Mouse (Mus musculus): ENCODE data around the gene Tha1. TPM values are rescaled to one million over a fixed set of nuclear protein-coding genes. Genes with fewer than 3 reads are reported as not detected.

The Tha1 gene
- polyA plus RNA-seq, 1 experiment from 2014 or later = 3.4 TPM

DNA sequence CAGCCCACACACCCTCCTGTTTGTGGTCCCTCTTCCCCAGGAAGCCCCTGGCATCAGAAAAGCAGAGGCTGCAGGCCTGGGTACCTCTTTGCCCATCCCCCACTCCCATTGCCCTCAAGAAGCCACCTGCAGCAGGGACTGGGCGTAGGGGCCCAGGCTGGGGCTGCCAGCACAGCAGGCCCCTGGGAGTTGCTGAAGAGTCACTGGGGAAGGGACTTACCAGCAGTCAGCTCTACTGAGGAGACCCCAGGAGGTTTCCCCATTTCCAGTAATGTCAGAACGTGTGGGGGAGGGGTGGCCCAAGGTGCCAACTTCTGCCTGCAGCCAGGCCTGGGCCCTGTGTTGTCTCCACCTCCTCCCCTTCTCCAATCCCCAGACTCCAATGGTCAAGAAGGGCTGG is 29.0 kb upstream of the Tha1 start:
- DNase-seq (ENCODE audit: low spot score) = no peak
- WGBS = 71% methylated on average over 2 of the region's 2 CpGs
- Histone ChIP-seq H3K9me3 (replicated peaks; ENCODE audit: control insufficient read depth, low read length) (no peaks in the 10 kb centered on the region), H3K4me1 (ENCODE audit: control insufficient read depth, insufficient read depth, low read length) (no peaks in the 10 kb centered on the region), H3K27me3 (replicated peaks; ENCODE audit: control insufficient read depth, insufficient read depth, low read length) (no peaks in the 10 kb centered on the region), H3K4me2 (ENCODE audit: low read length) (no peak overlapping the region), H3K27ac (ENCODE audit: low read depth, low read length) (no peak overlapping the region), H3K4me3 (ENCODE audit: low read depth, low read length) (no peak overlapping the region), H3K9ac (ENCODE audit: low read length) (no peak overlapping the region), H3K36me3 (ENCODE audit: control insufficient read depth, insufficient read depth, low read length) (no peaks in the 10 kb centered on the region)
- ATAC-seq = no peak

DNA sequence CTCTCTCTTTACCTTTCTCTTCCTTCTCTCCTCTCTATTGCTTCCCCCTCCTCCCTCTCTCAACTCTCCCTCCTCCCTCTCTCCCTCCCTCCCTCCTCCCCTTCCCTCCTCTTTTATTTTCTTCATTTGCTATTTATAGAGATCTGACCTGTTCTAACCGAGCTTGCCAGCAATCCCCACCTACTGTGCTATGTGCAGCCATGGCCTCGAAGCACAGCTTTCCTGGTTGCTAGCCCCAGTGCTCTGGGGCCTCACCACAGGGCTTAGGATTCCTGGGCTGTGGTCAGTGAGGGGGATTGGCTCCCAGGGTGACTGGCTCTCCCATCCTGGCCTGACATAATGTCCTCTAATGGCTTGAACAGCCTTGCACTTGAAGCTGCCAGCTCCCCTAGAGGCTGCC is 23.3 kb upstream of the Tha1 start:
- no peak overlapping the region for H3K9ac ChIP-seq (ENCODE audit: low read length)
- DNase-seq (ENCODE audit: low spot score) = no peak
- H3K9me3 ChIP-seq (replicated peaks; ENCODE audit: control insufficient read depth, low read length) = no peaks in the 10 kb centered on the region
- ATAC-seq = no peak
- H3K4me3 ChIP-seq (ENCODE audit: low read depth, low read length) = no peak overlapping the region
- peaks cover 19% of the 10 kb centered on the region for H3K27me3 ChIP-seq (replicated peaks; ENCODE audit: control insufficient read depth, insufficient read depth, low read length)
- 41% methylated on average over 2 of the region's 2 CpGs for WGBS
- no peak overlapping the region for H3K4me2 ChIP-seq (ENCODE audit: low read length)
- H3K4me1 ChIP-seq (ENCODE audit: control insufficient read depth, insufficient read depth, low read length) = no peaks in the 10 kb centered on the region
- no peaks in the 10 kb centered on the region for H3K36me3 ChIP-seq (ENCODE audit: control insufficient read depth, insufficient read depth, low read length)
- no peak overlapping the region for H3K27ac ChIP-seq (ENCODE audit: low read depth, low read length)

DNA sequence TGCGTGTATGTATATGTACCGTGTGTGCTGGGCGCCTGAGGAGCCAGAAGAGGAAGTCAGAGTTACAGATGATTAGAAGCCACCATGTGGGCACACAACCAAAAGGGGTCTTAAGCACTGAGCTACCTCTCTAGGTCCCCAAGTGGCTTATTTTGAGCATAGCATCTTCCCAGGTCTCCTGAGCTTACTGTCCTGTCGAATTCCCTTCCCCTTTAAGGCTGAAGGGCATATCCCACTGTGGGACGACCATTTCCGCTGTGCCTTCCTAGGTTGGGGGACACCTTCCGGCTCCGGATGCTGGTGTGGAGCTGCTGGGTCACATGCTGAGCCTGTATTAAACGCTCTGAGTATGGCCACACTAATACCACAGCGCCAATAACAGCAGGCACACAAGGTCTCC is 21.4 kb upstream of the Tha1 start:
- H3K4me1 ChIP-seq (ENCODE audit: control insufficient read depth, insufficient read depth, low read length) = peaks cover 15% of the 10 kb centered on the region
- H3K9ac ChIP-seq (ENCODE audit: low read length) = no peak overlapping the region
- no peak overlapping the region for H3K4me3 ChIP-seq (ENCODE audit: low read depth, low read length)
- H3K27ac ChIP-seq (ENCODE audit: low read depth, low read length) = no peak overlapping the region
- ATAC-seq (no peak), DNase-seq (ENCODE audit: low spot score) (no peak)
- H3K4me2 ChIP-seq (ENCODE audit: low read length) = no peak overlapping the region
- 67% methylated on average over 10 of the region's 10 CpGs for WGBS
- peaks cover 30% of the 10 kb centered on the region for H3K27me3 ChIP-seq (replicated peaks; ENCODE audit: control insufficient read depth, insufficient read depth, low read length)
- no peaks in the 10 kb centered on the region for H3K36me3 ChIP-seq (ENCODE audit: control insufficient read depth, insufficient read depth, low read length)
- no peaks in the 10 kb centered on the region for H3K9me3 ChIP-seq (replicated peaks; ENCODE audit: control insufficient read depth, low read length)

DNA sequence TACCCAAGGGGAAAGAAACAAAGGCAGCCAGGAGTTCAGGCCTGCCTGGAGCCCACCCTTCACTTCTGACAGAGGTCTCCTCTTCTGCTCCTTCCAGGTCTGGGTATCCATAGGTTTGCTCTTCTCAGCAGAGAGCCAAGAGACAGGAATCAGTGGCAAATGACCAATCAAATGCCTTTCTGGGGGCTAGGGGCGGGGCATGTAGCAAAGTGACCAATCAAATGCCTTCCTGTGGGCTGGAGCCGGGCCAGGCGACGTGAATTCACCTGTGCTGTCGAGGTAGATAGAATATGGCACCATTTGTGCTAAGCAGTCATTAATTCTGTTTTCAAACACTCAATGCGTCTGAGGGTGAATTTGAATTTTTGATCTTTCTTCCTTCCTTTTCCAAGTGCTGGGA is 18.9 kb upstream of the Tha1 start:
- no peak for ATAC-seq
- no peak overlapping the region for H3K4me2 ChIP-seq (ENCODE audit: low read length)
- peaks cover 29% of the 10 kb centered on the region for H3K4me1 ChIP-seq (ENCODE audit: control insufficient read depth, insufficient read depth, low read length)
- no peak overlapping the region for H3K4me3 ChIP-seq (ENCODE audit: low read depth, low read length)
- H3K36me3 ChIP-seq (ENCODE audit: control insufficient read depth, insufficient read depth, low read length) = no peaks in the 10 kb centered on the region
- WGBS = 62% methylated on average over 6 of the region's 6 CpGs
- DNase-seq (ENCODE audit: low spot score) = no peak
- H3K27me3 ChIP-seq (replicated peaks; ENCODE audit: control insufficient read depth, insufficient read depth, low read length) = peaks cover 49% of the 10 kb centered on the region
- H3K9me3 ChIP-seq (replicated peaks; ENCODE audit: control insufficient read depth, low read length) = no peaks in the 10 kb centered on the region
- H3K27ac ChIP-seq (ENCODE audit: low read depth, low read length) = no peak overlapping the region
- no peak overlapping the region for H3K9ac ChIP-seq (ENCODE audit: low read length)

DNA sequence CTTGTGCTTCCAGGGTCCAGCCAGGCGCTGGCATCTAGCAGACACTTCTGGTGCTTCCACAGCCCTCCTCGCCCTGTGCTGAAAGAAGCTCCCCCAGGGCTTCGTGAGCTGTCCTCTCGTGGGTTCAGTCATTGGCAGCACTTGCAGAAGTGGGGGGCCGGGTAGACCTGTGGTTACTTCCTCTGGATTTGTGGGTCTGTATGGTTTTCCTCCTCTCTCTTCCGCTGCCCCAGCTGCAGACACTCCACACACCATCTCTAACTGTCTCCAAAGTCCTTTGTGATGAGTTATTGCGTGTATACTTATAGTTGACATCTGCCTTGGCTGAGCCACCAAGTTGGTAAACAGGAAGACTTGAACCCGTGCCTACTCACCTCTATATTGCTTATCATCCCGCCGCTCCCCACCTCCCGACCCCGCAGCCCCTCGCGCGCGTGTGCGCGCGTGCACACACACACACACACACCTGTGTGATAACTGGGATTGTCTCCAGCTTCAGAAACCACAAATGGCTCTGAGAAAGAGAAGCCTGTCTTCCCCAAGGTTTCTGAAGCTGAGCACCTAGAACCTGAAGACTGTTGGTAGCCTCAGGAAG is 18.4 kb upstream of the Tha1 start:
- ATAC-seq (no peak), DNase-seq (ENCODE audit: low spot score) (no peak)
- no peak overlapping the region for H3K9ac ChIP-seq (ENCODE audit: low read length)
- H3K4me1 ChIP-seq (ENCODE audit: control insufficient read depth, insufficient read depth, low read length) = peaks cover 29% of the 10 kb centered on the region
- H3K9me3 ChIP-seq (replicated peaks; ENCODE audit: control insufficient read depth, low read length) = no peaks in the 10 kb centered on the region
- no peaks in the 10 kb centered on the region for H3K36me3 ChIP-seq (ENCODE audit: control insufficient read depth, insufficient read depth, low read length)
- no peak overlapping the region for H3K4me3 ChIP-seq (ENCODE audit: low read depth, low read length)
- no peak overlapping the region for H3K27ac ChIP-seq (ENCODE audit: low read depth, low read length)
- WGBS = 93% methylated on average over 19 of the region's 19 CpGs
- peaks cover 52% of the 10 kb centered on the region for H3K27me3 ChIP-seq (replicated peaks; ENCODE audit: control insufficient read depth, insufficient read depth, low read length)
- no peak overlapping the region for H3K4me2 ChIP-seq (ENCODE audit: low read length)

DNA sequence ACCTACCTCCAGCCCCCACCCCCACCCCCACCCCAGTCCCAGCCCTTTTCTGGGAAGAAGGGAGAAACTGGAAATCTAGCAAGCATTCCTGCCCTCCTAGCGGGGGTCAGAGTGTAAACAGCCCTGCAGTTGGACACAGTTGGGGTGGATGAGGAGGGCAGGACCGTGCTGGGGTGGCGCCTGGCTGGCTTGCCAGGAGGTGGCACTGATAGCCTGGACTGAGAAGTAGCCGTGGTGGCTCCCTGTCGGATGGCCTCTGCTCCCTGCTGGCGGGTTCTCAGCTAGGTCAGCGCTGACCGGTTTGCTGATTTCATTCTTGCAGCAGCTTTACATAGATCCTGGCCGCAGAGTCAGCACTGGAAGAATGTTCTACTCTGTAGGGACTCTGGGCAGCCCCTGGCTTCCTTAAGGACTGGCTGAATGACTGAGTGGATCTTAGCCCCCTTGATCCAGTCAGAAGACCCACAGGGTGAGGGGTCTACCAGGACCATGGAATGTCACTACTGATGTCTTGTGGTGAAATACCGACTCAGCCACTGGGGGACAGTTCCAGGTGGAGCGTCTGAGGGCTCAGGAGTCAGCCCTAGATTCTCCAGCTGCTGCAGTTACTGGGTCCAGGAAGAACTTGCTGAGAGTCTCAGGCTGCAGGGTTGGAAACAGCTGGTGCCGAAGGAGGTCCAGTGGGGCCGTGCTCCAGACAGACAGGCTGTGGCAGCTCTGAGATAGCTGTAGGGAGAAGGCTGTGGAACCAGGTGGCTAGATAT is 17.4 kb upstream of the Tha1 start:
- DNase-seq (ENCODE audit: low spot score) (no peak), ATAC-seq (no peak)
- Histone ChIP-seq H3K4me3 (ENCODE audit: low read depth, low read length) (no peak overlapping the region), H3K9me3 (replicated peaks; ENCODE audit: control insufficient read depth, low read length) (no peaks in the 10 kb centered on the region), H3K27me3 (replicated peaks; ENCODE audit: control insufficient read depth, insufficient read depth, low read length) (peaks cover 58% of the 10 kb centered on the region), H3K4me2 (ENCODE audit: low read length) (0 out of 2 replicates have a peak overlapping the region, but pooled peaks have one; percentile 47), H3K27ac (ENCODE audit: low read depth, low read length) (no peak overlapping the region), H3K9ac (ENCODE audit: low read length) (0 out of 2 replicates have a peak overlapping the region, but pooled peaks have one; percentile 17), H3K36me3 (ENCODE audit: control insufficient read depth, insufficient read depth, low read length) (no peaks in the 10 kb centered on the region), H3K4me1 (ENCODE audit: control insufficient read depth, insufficient read depth, low read length) (peaks cover 29% of the 10 kb centered on the region)
- 13% methylated on average over 13 of the region's 13 CpGs for WGBS

DNA sequence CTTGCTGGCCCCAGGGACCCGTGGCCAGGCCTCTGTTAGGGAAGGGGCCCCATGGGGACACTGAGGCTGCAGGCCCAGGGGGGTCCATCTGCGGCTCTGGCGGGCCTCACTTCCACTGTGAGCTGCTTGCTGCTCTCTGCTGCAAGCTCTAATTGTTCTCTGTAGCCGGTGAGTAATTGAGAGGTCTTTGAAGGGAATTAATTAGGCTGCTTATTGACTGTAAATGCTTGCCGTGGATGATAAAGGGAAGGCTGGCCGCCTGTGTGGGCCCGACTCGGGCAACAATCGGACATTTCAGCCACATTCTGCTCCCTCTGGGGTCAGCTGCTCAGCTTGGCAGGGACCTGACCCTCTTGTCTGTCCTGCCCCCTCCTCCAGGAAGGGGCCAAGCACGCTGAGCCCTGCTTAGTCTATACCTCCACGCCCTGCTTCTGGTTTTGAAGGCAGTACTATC is 16.6 kb upstream of the Tha1 start:
- Histone ChIP-seq H3K27ac (ENCODE audit: low read depth, low read length) (peak overlapping the region; percentile 49), H3K4me1 (ENCODE audit: control insufficient read depth, insufficient read depth, low read length) (peaks cover 29% of the 10 kb centered on the region), H3K4me3 (ENCODE audit: low read depth, low read length) (no peak overlapping the region), H3K9me3 (replicated peaks; ENCODE audit: control insufficient read depth, low read length) (no peaks in the 10 kb centered on the region), H3K9ac (ENCODE audit: low read length) (peak overlapping the region; percentile 32; the same call in 1 of the 2 replicates), H3K27me3 (replicated peaks; ENCODE audit: control insufficient read depth, insufficient read depth, low read length) (peaks cover 58% of the 10 kb centered on the region), H3K4me2 (ENCODE audit: low read length) (peak overlapping the region; percentile 47), H3K36me3 (ENCODE audit: control insufficient read depth, insufficient read depth, low read length) (no peaks in the 10 kb centered on the region)
- WGBS = 1% methylated on average over 11 of the region's 11 CpGs
- DNase-seq (ENCODE audit: low spot score) (peak; percentile 80), ATAC-seq (peak; percentile 77)

DNA sequence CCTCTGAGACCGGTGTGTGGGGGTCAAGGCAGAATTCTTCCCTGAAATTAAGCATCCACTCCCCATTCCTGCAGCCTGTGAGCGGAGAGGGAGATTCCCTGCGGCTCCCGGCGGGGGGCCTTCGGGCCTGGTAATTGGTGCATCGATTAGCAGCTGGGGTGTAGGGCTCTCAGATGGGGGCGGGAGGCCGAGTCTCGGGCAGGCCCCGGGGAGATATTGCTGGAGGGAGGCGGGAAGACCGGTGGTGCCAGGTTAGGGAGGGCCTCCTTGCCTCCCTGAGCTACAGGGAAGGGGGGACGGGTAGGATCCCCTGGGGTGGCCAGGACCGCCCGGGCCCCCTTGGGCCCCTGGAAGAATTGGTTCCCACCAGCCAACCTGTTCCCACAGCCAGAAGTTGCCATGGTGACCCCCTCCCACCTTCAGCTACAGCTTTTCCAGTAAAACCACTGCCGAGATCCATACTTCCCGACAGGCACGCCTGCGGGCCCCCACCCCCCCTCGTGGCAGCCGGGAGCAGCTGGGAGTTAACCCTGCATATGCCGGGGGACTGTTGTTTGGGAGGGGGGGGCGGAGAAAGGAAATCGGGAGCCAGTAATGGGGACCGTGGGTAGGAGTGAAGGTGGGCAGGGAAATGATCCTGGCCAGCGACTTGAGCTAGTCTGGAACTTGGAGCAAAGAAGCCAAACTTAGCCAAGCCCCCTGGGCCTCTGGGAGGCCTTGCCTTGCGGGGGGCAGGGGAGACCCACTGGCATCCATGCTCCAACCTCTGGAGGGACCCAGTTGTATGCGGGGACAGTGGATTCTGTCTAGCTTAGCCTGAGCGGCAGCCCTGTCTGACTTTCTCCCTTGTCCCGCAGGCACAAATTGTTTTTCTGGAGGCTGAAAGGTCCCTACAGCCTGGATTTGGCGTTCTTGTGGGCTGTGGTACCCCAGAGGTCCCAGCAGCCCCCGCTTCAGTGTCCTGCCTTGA is 15.9 kb upstream of the Tha1 start:
- H3K4me2 ChIP-seq (ENCODE audit: low read length) = peak overlapping the region; percentile 47
- H3K27me3 ChIP-seq (replicated peaks; ENCODE audit: control insufficient read depth, insufficient read depth, low read length) = peaks cover 60% of the 10 kb centered on the region
- DNase-seq (ENCODE audit: low spot score) = peak; percentile 48
- peak overlapping the region; percentile 49 for H3K27ac ChIP-seq (ENCODE audit: low read depth, low read length)
- H3K4me3 ChIP-seq (ENCODE audit: low read depth, low read length) = peak overlapping the region; percentile 13; the same call in 1 of the 2 replicates
- whole genome bisulfite sequencing = 1% methylated on average over 33 of the region's 33 CpGs
- peaks cover 29% of the 10 kb centered on the region for H3K4me1 ChIP-seq (ENCODE audit: control insufficient read depth, insufficient read depth, low read length)
- H3K9ac ChIP-seq (ENCODE audit: low read length) = peak overlapping the region; percentile 41
- peak; percentile 40; the same call in 1 of the 2 replicates for ATAC-seq
- no peaks in the 10 kb centered on the region for H3K9me3 ChIP-seq (replicated peaks; ENCODE audit: control insufficient read depth, low read length)
- H3K36me3 ChIP-seq (ENCODE audit: control insufficient read depth, insufficient read depth, low read length) = no peaks in the 10 kb centered on the region

Measured in forebrain, embryonic 14.5 days (tissue).